Mouse (Mus musculus): Measurements from ENCODE around the gene Zfy2. TPM values are rescaled to one million over a fixed set of nuclear protein-coding genes. Genes with fewer than 3 reads are reported as not detected.

Zfy2 gene
- polyA plus RNA-seq (2012; rRNA removed): not detected in 2 replicates

DNA sequence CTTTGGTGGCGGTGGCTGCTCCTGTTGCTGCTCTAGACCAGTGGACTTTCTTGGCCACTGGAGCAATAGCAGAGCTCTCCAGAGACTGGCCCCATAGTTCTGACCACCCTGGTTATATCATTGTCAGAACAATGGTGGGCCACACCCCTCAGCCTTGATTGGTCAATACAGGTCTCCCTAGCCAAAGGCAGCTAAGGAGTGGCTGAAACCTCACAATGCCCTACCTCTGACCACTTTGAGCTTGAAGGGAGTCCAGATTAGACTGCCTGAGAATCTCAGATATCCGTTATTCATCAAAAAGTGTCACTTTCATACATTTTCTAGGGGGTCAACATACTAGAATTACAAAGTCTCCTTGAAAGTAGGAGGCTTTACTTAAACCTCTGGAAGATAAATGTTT is at the start of gene Zfy2:
Gene Zfy2, minus strand, starts transcription at position 101 of the 400 bp plus-strand sequence.

